Mouse (Mus musculus): Measurements from ENCODE around the gene Nisch.
A peak's percentile ranks its signal among the peaks of the same experiment; 100 is the strongest.

DNA sequence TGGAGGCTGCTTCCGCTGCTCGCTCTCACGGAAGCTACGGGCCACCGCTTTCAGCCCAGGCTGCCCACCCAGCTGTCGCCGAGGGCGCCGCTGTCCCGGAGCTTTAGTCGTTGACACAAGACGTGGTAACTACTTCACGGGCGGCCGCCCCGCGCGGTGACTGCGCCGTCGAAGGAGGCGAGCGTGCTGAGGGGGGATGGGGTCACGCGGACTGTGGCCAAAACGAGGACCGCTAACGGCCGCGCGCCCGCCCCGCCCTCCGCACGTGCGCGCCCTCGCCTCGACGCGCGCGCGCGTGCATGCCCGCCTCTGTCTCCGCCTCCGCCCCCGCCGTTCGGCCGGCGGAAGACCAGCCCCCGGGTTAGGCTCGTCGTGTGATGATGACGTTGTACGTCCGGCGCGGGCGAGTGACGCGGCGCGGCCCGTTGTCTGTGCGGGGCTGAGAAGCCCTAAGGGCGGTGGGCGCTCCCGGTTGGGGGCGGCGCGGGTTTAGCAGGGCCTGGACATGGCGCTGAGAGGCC, 34.4 kb upstream of the Nisch start, which contains the start of the genes Phf7 and Bap1:
- no peak for TF ChIP-seq CTCF (IDR thresholded peaks at IDR 0.05; ENCODE audit: control insufficient read depth, insufficient read depth, insufficient read length)
- TF ChIP-seq MYOG (IDR thresholded peaks at IDR 0.05; ENCODE audit: control insufficient read depth, extremely low read depth, insufficient read length), result no peak
- TF ChIP-seq USF1 (IDR thresholded peaks at IDR 0.05; ENCODE audit: low read depth), result no peak
- TF ChIP-seq MAX (IDR thresholded peaks at IDR 0.05), result peak; percentile 93
- no peak for TF ChIP-seq MYOD1 (IDR thresholded peaks at IDR 0.05; ENCODE audit: control insufficient read depth, insufficient read length, low read depth)
